8 mouse cellular contexts compared by ENCODE assay signal in the genomic region with DNA sequence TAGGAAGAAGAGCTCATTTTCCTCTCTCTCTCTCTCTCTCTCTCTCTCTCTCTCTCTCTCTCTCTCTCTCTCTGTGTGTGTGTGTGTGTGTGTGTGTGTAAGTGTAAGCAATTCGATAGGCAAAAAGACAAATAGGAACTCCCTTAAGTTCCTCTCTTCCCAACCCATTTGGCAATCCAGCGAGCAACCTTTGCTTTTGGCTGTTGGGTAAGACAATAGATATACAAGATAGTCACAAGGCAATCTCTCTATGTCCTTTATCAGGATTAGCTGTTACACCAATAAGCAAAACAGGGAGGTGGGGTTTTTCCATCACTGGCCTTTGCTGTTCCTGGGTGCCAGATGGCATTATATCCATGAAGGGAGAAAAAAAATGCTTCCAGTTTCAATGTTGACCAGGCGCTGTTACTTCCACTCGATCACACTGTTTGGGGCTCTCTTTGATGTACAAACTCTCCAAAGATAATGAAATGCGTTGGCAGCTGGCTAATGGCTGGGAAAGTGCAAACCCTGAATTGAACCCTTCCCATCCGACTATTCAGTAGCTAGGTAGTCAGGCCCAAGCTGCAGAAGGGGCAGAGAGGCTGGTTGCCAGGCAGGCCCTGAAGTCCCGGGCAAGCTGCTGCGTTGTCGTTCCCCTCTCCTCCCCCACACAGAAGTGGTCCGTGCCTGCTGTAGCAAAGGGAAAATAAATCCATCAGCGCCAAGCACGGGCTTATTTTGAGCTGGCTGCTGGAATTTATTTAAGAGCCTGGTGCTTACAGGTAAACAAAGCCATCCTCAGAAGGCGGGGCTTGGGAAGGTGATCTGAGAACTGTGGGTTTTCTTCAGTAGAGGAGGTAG. TPM values are rescaled to one million over a fixed set of nuclear protein-coding genes. Genes with fewer than 3 reads are reported as not detected.
DNase-seq lines count a peak whose midpoint lies in the region; ATAC-seq lines count a peak whose summit lies in the region.

No protein-coding gene starts in this region.

- H3K9me3 ChIP-seq in forebrain, embryonic 15.5 days = no peaks in the 10 kb centered on the region
- H3K9me3 ChIP-seq in limb, embryonic 11.5 days (ENCODE audit: control insufficient read depth, low read length) = no peaks in the 10 kb centered on the region
- H3K9me3 ChIP-seq in midbrain, embryonic 14.5 days (ENCODE audit: control insufficient read depth, low read length) = no peaks in the 10 kb centered on the region

- H3K27me3 ChIP-seq in forebrain, embryonic 15.5 days = no peaks in the 10 kb centered on the region
- no peaks in the 10 kb centered on the region for H3K27me3 ChIP-seq in limb, embryonic 11.5 days (ENCODE audit: control insufficient read depth, insufficient read depth, low read length)
- H3K27me3 ChIP-seq in midbrain, embryonic 14.5 days (ENCODE audit: control insufficient read depth, insufficient read depth, low read length) = no peaks in the 10 kb centered on the region

- ATAC-seq in forebrain, embryonic 15.5 days (replicated peaks) = peak; percentile 98
- peak; percentile 67; the same call in 1 of the 2 replicates for ATAC-seq in limb, embryonic 11.5 days (ENCODE audit: insufficient number of reproducible peaks, low FRiP score, low TSS enrichment, low read depth)
- peak; percentile 88 for ATAC-seq in midbrain, embryonic 14.5 days (ENCODE audit: low FRiP score, low TSS enrichment)
- no peak for ATAC-seq in erythroid progenitor cell, adult 5-6 weeks (replicated peaks; ENCODE audit: low FRiP score, poor library complexity, severe bottlenecking)

- H3K4me3 ChIP-seq in forebrain, embryonic 15.5 days = 0 out of 2 replicates have a peak overlapping the region, but pooled peaks have one; percentile 2
- no peak overlapping the region for H3K4me3 ChIP-seq in limb, embryonic 11.5 days (ENCODE audit: low read depth, low read length)
- H3K4me3 ChIP-seq in midbrain, embryonic 14.5 days (replicated peaks; ENCODE audit: low read depth, low read length) = 0 out of 2 replicates have a peak overlapping the region, but pooled peaks have one; percentile 2

- H3K36me3 ChIP-seq in forebrain, embryonic 15.5 days = no peaks in the 10 kb centered on the region
- no peaks in the 10 kb centered on the region for H3K36me3 ChIP-seq in limb, embryonic 11.5 days (ENCODE audit: control insufficient read depth, insufficient read depth, low read length)
- H3K36me3 ChIP-seq in midbrain, embryonic 14.5 days (ENCODE audit: control insufficient read depth, insufficient read depth, low read length) = no peaks in the 10 kb centered on the region

- peak overlapping the region; percentile 25; the same call in 1 of the 2 replicates for H3K9ac ChIP-seq in forebrain, embryonic 15.5 days (replicated peaks)
- H3K9ac ChIP-seq in limb, embryonic 11.5 days (ENCODE audit: low read length) = 0 out of 2 replicates have a peak overlapping the region, but pooled peaks have one; percentile 27
- peak overlapping the region; percentile 17 for H3K9ac ChIP-seq in midbrain, embryonic 14.5 days (replicated peaks; ENCODE audit: low read length)

- peak; percentile 41 for DNase-seq in MN1 (ENCODE audit: low spot score)
- DNase-seq in cerebellum, adult 11 months = peak; percentile 70
- peak; percentile 44 for DNase-seq in kidney, adult 18-20 months
- DNase-seq in limb, embryonic 11.5 days (ENCODE audit: low spot score) = peak; percentile 64
- DNase-seq in midbrain, embryonic 14.5 days = peak; percentile 78
- no peak for DNase-seq in urinary bladder, postnatal 10 days (ENCODE audit: low spot score)

- peaks cover 20% of the 10 kb centered on the region for H3K4me1 ChIP-seq in forebrain, embryonic 15.5 days
- peaks cover 10% of the 10 kb centered on the region; the same call in 1 of the 2 replicates for H3K4me1 ChIP-seq in limb, embryonic 11.5 days (ENCODE audit: control insufficient read depth, insufficient read depth, low read length)
- H3K4me1 ChIP-seq in midbrain, embryonic 14.5 days (ENCODE audit: control insufficient read depth, insufficient read depth, low read length) = peaks cover 14% of the 10 kb centered on the region; the same call in 1 of the 2 replicates

- 5% methylated on average over 13 of the region's 13 CpGs for WGBS in forebrain, embryonic 15.5 days
- WGBS in limb, embryonic 11.5 days = 20% methylated on average over 13 of the region's 13 CpGs
- WGBS in midbrain, embryonic 14.5 days = 9% methylated on average over 13 of the region's 13 CpGs

- peak overlapping the region; percentile 82 for H3K27ac ChIP-seq in forebrain, embryonic 15.5 days (replicated peaks)
- no peak overlapping the region for H3K27ac ChIP-seq in limb, embryonic 11.5 days (replicated peaks; ENCODE audit: low read depth, low read length)
- peak overlapping the region; percentile 83 for H3K27ac ChIP-seq in midbrain, embryonic 14.5 days (replicated peaks; ENCODE audit: low read depth, low read length)

- peak overlapping the region; percentile 32 for H3K4me2 ChIP-seq in forebrain, embryonic 15.5 days (replicated peaks)
- peak overlapping the region; percentile 22; the same call in 1 of the 2 replicates for H3K4me2 ChIP-seq in limb, embryonic 11.5 days (ENCODE audit: low read depth, severe bottlenecking)
- H3K4me2 ChIP-seq in midbrain, embryonic 14.5 days (ENCODE audit: low read length) = peak overlapping the region; percentile 40

RNA-seq across cellular contexts. Expression of a gene that starts 29.4 kb away (rescaled TPM):
- polyA plus RNA-seq in forebrain, embryonic 15.5 days (2015; fragmentation: Nextera tagmentation; extraction: Ambion mirVana) = 60.0 and 61.2 TPM in 2 replicates
- polyA plus RNA-seq in limb, embryonic 11.5 days (2014; fragmentation: Nextera tagmentation; extraction: Ambion mirVana) = 49.8 and 50.8 TPM in 2 replicates
- polyA plus RNA-seq in midbrain, embryonic 14.5 days (2014; fragmentation: Nextera tagmentation; extraction: Ambion mirVana) = 66.7 and 70.7 TPM in 2 replicates
- 40.4 and 46.1 TPM in 2 replicates for total RNA-seq in erythroid progenitor cell, adult 5-6 weeks (2015; ENCODE audit: low replicate concordance)
- total RNA-seq in erythroid progenitor cell, adult 5-6 weeks (2017; ENCODE audit: low replicate concordance) = 27.8 and 34.9 TPM in 2 replicates
